Mouse (Mus musculus): ENCODE measurements at regions not wholly inside any gene's neighbourhood (a gene's known extent, or its start where the extent isn't known, plus 50 kb on each side); places are given as distances from the start of the nearest gene placed in this dataset.

- H3K4me1 ChIP-seq (replicated peaks): peaks cover 15% of the 10 kb centered on the region
- WGBS (ENCODE audit: insufficient replicate concordance): 26% methylated on average over 8 of the region's 8 CpGs
- no peak overlapping the region for H3K27ac ChIP-seq
- no peak overlapping the region for H3K4me3 ChIP-seq (replicated peaks)
- H3K27me3 ChIP-seq: peaks cover 3% of the 10 kb centered on the region; the same call in 1 of the 2 replicates
- no peaks in the 10 kb centered on the region for H3K9me3 ChIP-seq (replicated peaks)
- DNase-seq (no peak), ATAC-seq (ENCODE audit: low read depth) (no peak)
- H3K9ac ChIP-seq: no peak overlapping the region
- no peak overlapping the region for H3K4me2 ChIP-seq
- no peaks in the 10 kb centered on the region for H3K36me3 ChIP-seq
Measured at GRCm38 (mm10) chr13:44584151-44584550, 145.1 kb upstream of the Jarid2 start.

- H3K4me1 ChIP-seq (replicated peaks): peaks cover 15% of the 10 kb centered on the region
- no peak for DNase-seq
- no peaks in the 10 kb centered on the region for H3K9me3 ChIP-seq (replicated peaks)
- whole genome bisulfite sequencing (ENCODE audit: insufficient replicate concordance): 33% methylated on average over 4 of the region's 4 CpGs
- H3K4me3 ChIP-seq (replicated peaks): no peak overlapping the region
- H3K9ac ChIP-seq: no peak overlapping the region
- H3K4me2 ChIP-seq: no peak overlapping the region
- H3K27ac ChIP-seq: no peak overlapping the region
- ATAC-seq (ENCODE audit: low read depth): no peak
- H3K36me3 ChIP-seq: no peaks in the 10 kb centered on the region
- H3K27me3 ChIP-seq: peaks cover 3% of the 10 kb centered on the region; the same call in 1 of the 2 replicates
Measured at GRCm38 (mm10) chr13:44584551-44584950, 144.7 kb upstream of the Jarid2 start.

- Histone ChIP-seq H3K4me2 (no peak overlapping the region), H3K27me3 (no peaks in the 10 kb centered on the region), H3K9me3 (replicated peaks) (no peaks in the 10 kb centered on the region), H3K27ac (no peak overlapping the region), H3K4me1 (replicated peaks) (no peaks in the 10 kb centered on the region), H3K9ac (no peak overlapping the region), H3K36me3 (no peaks in the 10 kb centered on the region), H3K4me3 (replicated peaks) (no peak overlapping the region)
- WGBS (ENCODE audit: insufficient replicate concordance): 13% methylated on average over 4 of the region's 4 CpGs
- ATAC-seq (ENCODE audit: low read depth) (no peak), DNase-seq (no peak)
Measured at GRCm38 (mm10) chr13:44587846-44588245, 141.4 kb upstream of the Jarid2 start.

- no peak for ATAC-seq (ENCODE audit: low read depth)
- Histone ChIP-seq H3K9me3 (replicated peaks) (no peaks in the 10 kb centered on the region), H3K27ac (no peak overlapping the region), H3K27me3 (no peaks in the 10 kb centered on the region), H3K4me3 (replicated peaks) (no peak overlapping the region), H3K9ac (no peak overlapping the region), H3K4me2 (no peak overlapping the region), H3K36me3 (no peaks in the 10 kb centered on the region), H3K4me1 (replicated peaks) (no peaks in the 10 kb centered on the region)
- no peak for DNase-seq
- 85% methylated on average over 5 of the region's 5 CpGs for WGBS (ENCODE audit: insufficient replicate concordance)
Measured at GRCm38 (mm10) chr13:44594645-44595044, 134.6 kb upstream of the Jarid2 start.

- ATAC-seq (ENCODE audit: low read depth) (no peak), DNase-seq (no peak)
- Histone ChIP-seq H3K27me3 (no peaks in the 10 kb centered on the region), H3K4me1 (replicated peaks) (no peaks in the 10 kb centered on the region), H3K4me2 (no peak overlapping the region), H3K36me3 (no peaks in the 10 kb centered on the region), H3K9ac (no peak overlapping the region), H3K4me3 (replicated peaks) (no peak overlapping the region), H3K27ac (no peak overlapping the region), H3K9me3 (replicated peaks) (no peaks in the 10 kb centered on the region)
- WGBS (ENCODE audit: insufficient replicate concordance): 42% methylated on average over 1 of the region's 1 CpGs
Measured at GRCm38 (mm10) chr13:44597666-44598065, 131.6 kb upstream of the Jarid2 start.

- DNase-seq (no peak), ATAC-seq (ENCODE audit: low read depth) (no peak)
- H3K27me3 ChIP-seq: peaks cover 4% of the 10 kb centered on the region; the same call in 1 of the 2 replicates
- no peak overlapping the region for H3K4me3 ChIP-seq (replicated peaks)
- 53% methylated on average over 2 of the region's 2 CpGs for WGBS (ENCODE audit: insufficient replicate concordance)
- H3K9me3 ChIP-seq (replicated peaks): no peaks in the 10 kb centered on the region
- H3K4me2 ChIP-seq: no peak overlapping the region
- H3K4me1 ChIP-seq (replicated peaks): no peaks in the 10 kb centered on the region
- H3K36me3 ChIP-seq: no peaks in the 10 kb centered on the region
- H3K9ac ChIP-seq: no peak overlapping the region
- H3K27ac ChIP-seq: no peak overlapping the region
Measured at GRCm38 (mm10) chr13:44601024-44601423, 128.2 kb upstream of the Jarid2 start.

- H3K27ac ChIP-seq: no peak overlapping the region
- no peak overlapping the region for H3K4me2 ChIP-seq
- 0 out of 2 replicates have a peak, but pooled peaks cover 3% of the 10 kb centered on the region for H3K4me1 ChIP-seq (replicated peaks)
- no peak for DNase-seq
- no peaks in the 10 kb centered on the region for H3K9me3 ChIP-seq (replicated peaks)
- H3K4me3 ChIP-seq (replicated peaks): no peak overlapping the region
- no peaks in the 10 kb centered on the region for H3K36me3 ChIP-seq
- no peak for ATAC-seq (ENCODE audit: low read depth)
- WGBS (ENCODE audit: insufficient replicate concordance): 41% methylated on average over 6 of the region's 6 CpGs
- peaks cover 4% of the 10 kb centered on the region; the same call in 1 of the 2 replicates for H3K27me3 ChIP-seq
- H3K9ac ChIP-seq: no peak overlapping the region
Measured at GRCm38 (mm10) chr13:44602658-44603057, 126.6 kb upstream of the Jarid2 start.

GRCm38 (mm10) chr13:44607316-44608285, 121.7 kb upstream of the Jarid2 start:
- Histone ChIP-seq H3K4me1 (replicated peaks) (0 out of 2 replicates have a peak, but pooled peaks cover 4% of the 10 kb centered on the region), H3K27ac (no peak overlapping the region), H3K4me2 (no peak overlapping the region), H3K27me3 (peaks cover 4% of the 10 kb centered on the region; the same call in 1 of the 2 replicates), H3K4me3 (replicated peaks) (no peak overlapping the region), H3K36me3 (no peaks in the 10 kb centered on the region), H3K9ac (no peak overlapping the region), H3K9me3 (replicated peaks) (no peaks in the 10 kb centered on the region)
- ATAC-seq (ENCODE audit: low read depth): no peak
- WGBS (ENCODE audit: insufficient replicate concordance): 68% methylated on average over 13 of the region's 13 CpGs
- DNase-seq: no peak

- H3K4me2 ChIP-seq: no peak overlapping the region
- H3K27ac ChIP-seq: no peak overlapping the region
- no peaks in the 10 kb centered on the region for H3K9me3 ChIP-seq (replicated peaks)
- ATAC-seq (ENCODE audit: low read depth) (no peak), DNase-seq (no peak)
- no peaks in the 10 kb centered on the region for H3K36me3 ChIP-seq
- no peak overlapping the region for H3K9ac ChIP-seq
- peaks cover 2% of the 10 kb centered on the region; the same call in 1 of the 2 replicates for H3K27me3 ChIP-seq
- 0 out of 2 replicates have a peak, but pooled peaks cover 4% of the 10 kb centered on the region for H3K4me1 ChIP-seq (replicated peaks)
- H3K4me3 ChIP-seq (replicated peaks): no peak overlapping the region
- WGBS (ENCODE audit: insufficient replicate concordance): 63% methylated on average over 3 of the region's 3 CpGs
Measured at GRCm38 (mm10) chr13:44608286-44608675, 121.0 kb upstream of the Jarid2 start.

GRCm38 (mm10) chr13:44608681-44609335, 120.5 kb upstream of the Jarid2 start:
- DNase-seq: no peak
- 64% methylated on average over 11 of the region's 11 CpGs for WGBS (ENCODE audit: insufficient replicate concordance)
- Histone ChIP-seq H3K36me3 (no peaks in the 10 kb centered on the region), H3K4me3 (replicated peaks) (no peak overlapping the region), H3K9ac (no peak overlapping the region), H3K27me3 (no peaks in the 10 kb centered on the region), H3K4me1 (replicated peaks) (0 out of 2 replicates have a peak, but pooled peaks cover 4% of the 10 kb centered on the region), H3K4me2 (no peak overlapping the region), H3K9me3 (replicated peaks) (no peaks in the 10 kb centered on the region), H3K27ac (no peak overlapping the region)
- no peak for ATAC-seq (ENCODE audit: low read depth)

GRCm38 (mm10) chr13:44609606-44610005, 119.7 kb upstream of the Jarid2 start:
- Histone ChIP-seq H3K27me3 (no peaks in the 10 kb centered on the region), H3K9me3 (replicated peaks) (no peaks in the 10 kb centered on the region), H3K4me3 (replicated peaks) (no peak overlapping the region), H3K27ac (no peak overlapping the region), H3K4me1 (replicated peaks) (0 out of 2 replicates have a peak, but pooled peaks cover 4% of the 10 kb centered on the region), H3K9ac (no peak overlapping the region), H3K4me2 (no peak overlapping the region), H3K36me3 (no peaks in the 10 kb centered on the region)
- DNase-seq: no peak
- 66% methylated on average over 5 of the region's 5 CpGs for WGBS (ENCODE audit: insufficient replicate concordance)
- ATAC-seq (ENCODE audit: low read depth): no peak
